Mouse (Mus musculus) E14TG2a.4 (cell line): Measurements from ENCODE around the gene Rrbp1.

Experiments
- CTCF ChIP-seq: conservative IDR thresholded peaks from 2 replicates; pipeline ENCODE4 v1.5.1; 2014; ENCODE audit warnings: low read length
- POU5F1 ChIP-seq: IDR thresholded peaks from 2 replicates; pipeline ENCODE4 v1.6.1; 2014; ENCODE audit warnings: low read length, borderline replicate concordance

GRCm38 (mm10) chr2:143947981-143948380 is 63.1 kb downstream of the Rrbp1 start:
- TF ChIP-seq CTCF: no peak
- no peak for TF ChIP-seq POU5F1
